Mouse (Mus musculus): Measurements from ENCODE around the gene Polr3gl. TPM values are rescaled to one million over a fixed set of nuclear protein-coding genes. Genes with fewer than 3 reads are reported as not detected.
A peak's percentile ranks its signal among the peaks of the same experiment; 100 is the strongest.

The Polr3gl gene
- polyA plus RNA-seq, 1 experiment from 2014 or later, result 12.9 TPM

GRCm38 (mm10) chr3:96564633-96565032 is 29.3 kb downstream of the Polr3gl start:
- Histone ChIP-seq H3K4me3 (ENCODE audit: low read depth, low read length) (no peak overlapping the region), H3K9ac (replicated peaks) (peak overlapping the region; percentile 23; the same call in 1 of the 2 replicates), H3K36me3 (replicated peaks; ENCODE audit: insufficient read depth, low read length) (peaks cover 19% of the 10 kb centered on the region), H3K4me1 (ENCODE audit: insufficient read depth) (peaks cover 40% of the 10 kb centered on the region), H3K27ac (ENCODE audit: low read depth) (peak overlapping the region; percentile 70), H3K4me2 (ENCODE audit: low read depth, low read length) (peak overlapping the region; percentile 48), H3K9me3 (ENCODE audit: low read length) (no peaks in the 10 kb centered on the region), H3K27me3 (ENCODE audit: insufficient read depth, low read length) (no peaks in the 10 kb centered on the region)
- ATAC-seq, result no peak
- peak; percentile 56 for DNase-seq
- TF ChIP-seq EP300 (IDR thresholded peaks at IDR 0.05; ENCODE audit: low read depth) (peak; percentile 57; the same call in 1 of the 2 replicates), CTCF (IDR thresholded peaks at IDR 0.05; ENCODE audit: low read depth) (no peak)
- 23% methylated on average over 7 of the region's 7 CpGs for WGBS (ENCODE audit: insufficient replicate concordance)

GRCm38 (mm10) chr3:96563911-96564632 is 29.9 kb downstream of the Polr3gl start:
- Histone ChIP-seq H3K9ac (replicated peaks) (peak overlapping the region; percentile 23; the same call in 1 of the 2 replicates), H3K36me3 (replicated peaks; ENCODE audit: insufficient read depth, low read length) (peaks cover 25% of the 10 kb centered on the region), H3K4me1 (ENCODE audit: insufficient read depth) (peaks cover 38% of the 10 kb centered on the region), H3K27ac (ENCODE audit: low read depth) (peak overlapping the region; percentile 70), H3K27me3 (ENCODE audit: insufficient read depth, low read length) (no peaks in the 10 kb centered on the region), H3K4me3 (ENCODE audit: low read depth, low read length) (no peak overlapping the region), H3K9me3 (ENCODE audit: low read length) (no peaks in the 10 kb centered on the region), H3K4me2 (ENCODE audit: low read depth, low read length) (peak overlapping the region; percentile 48)
- 33% methylated on average over 10 of the region's 10 CpGs for WGBS (ENCODE audit: insufficient replicate concordance)
- TF ChIP-seq EP300 (IDR thresholded peaks at IDR 0.05; ENCODE audit: low read depth), result no peak
- no peak for TF ChIP-seq CTCF (IDR thresholded peaks at IDR 0.05; ENCODE audit: low read depth)
- DNase-seq (no peak), ATAC-seq (no peak)

GRCm38 (mm10) chr3:96563267-96563666 is 30.7 kb downstream of the Polr3gl start:
- DNase-seq, result no peak
- Histone ChIP-seq H3K4me2 (ENCODE audit: low read depth, low read length) (no peak overlapping the region), H3K36me3 (replicated peaks; ENCODE audit: insufficient read depth, low read length) (peaks cover 25% of the 10 kb centered on the region), H3K4me1 (ENCODE audit: insufficient read depth) (peaks cover 38% of the 10 kb centered on the region), H3K4me3 (ENCODE audit: low read depth, low read length) (no peak overlapping the region), H3K9ac (replicated peaks) (no peak overlapping the region), H3K27ac (ENCODE audit: low read depth) (peak overlapping the region; percentile 70), H3K9me3 (ENCODE audit: low read length) (no peaks in the 10 kb centered on the region), H3K27me3 (ENCODE audit: insufficient read depth, low read length) (no peaks in the 10 kb centered on the region)
- no peak for TF ChIP-seq CTCF (IDR thresholded peaks at IDR 0.05; ENCODE audit: low read depth)
- no peak for TF ChIP-seq EP300 (IDR thresholded peaks at IDR 0.05; ENCODE audit: low read depth)
- 64% methylated on average over 8 of the region's 8 CpGs for WGBS (ENCODE audit: insufficient replicate concordance)
- no peak for ATAC-seq

GRCm38 (mm10) chr3:96561946-96562681 is 31.9 kb downstream of the Polr3gl start:
- peak; percentile 70 for DNase-seq
- Histone ChIP-seq H3K4me2 (ENCODE audit: low read depth, low read length) (peak overlapping the region; percentile 70), H3K27ac (ENCODE audit: low read depth) (peak overlapping the region; percentile 70), H3K36me3 (replicated peaks; ENCODE audit: insufficient read depth, low read length) (peaks cover 25% of the 10 kb centered on the region), H3K9me3 (ENCODE audit: low read length) (no peaks in the 10 kb centered on the region), H3K9ac (replicated peaks) (peak overlapping the region; percentile 38), H3K27me3 (ENCODE audit: insufficient read depth, low read length) (no peaks in the 10 kb centered on the region), H3K4me1 (ENCODE audit: insufficient read depth) (peaks cover 32% of the 10 kb centered on the region), H3K4me3 (ENCODE audit: low read depth, low read length) (peak overlapping the region; percentile 91)
- peak; percentile 28 for ATAC-seq
- WGBS (ENCODE audit: insufficient replicate concordance), result 45% methylated on average over 10 of the region's 10 CpGs
- TF ChIP-seq EP300 (IDR thresholded peaks at IDR 0.05; ENCODE audit: low read depth) (no peak; the same call in 1 of the 2 replicates), CTCF (IDR thresholded peaks at IDR 0.05; ENCODE audit: low read depth) (no peak)

- Histone ChIP-seq H3K4me3 (ENCODE audit: low read depth, low read length) (peak overlapping the region; percentile 91), H3K9me3 (ENCODE audit: low read length) (no peaks in the 10 kb centered on the region), H3K36me3 (replicated peaks; ENCODE audit: insufficient read depth, low read length) (peaks cover 25% of the 10 kb centered on the region), H3K4me2 (ENCODE audit: low read depth, low read length) (peak overlapping the region; percentile 70), H3K9ac (replicated peaks) (peak overlapping the region; percentile 98), H3K27ac (ENCODE audit: low read depth) (peak overlapping the region; percentile 99), H3K4me1 (ENCODE audit: insufficient read depth) (peaks cover 22% of the 10 kb centered on the region), H3K27me3 (ENCODE audit: insufficient read depth, low read length) (no peaks in the 10 kb centered on the region)
- ATAC-seq (peak; percentile 12), DNase-seq (peak; percentile 58)
- TF ChIP-seq EP300 (IDR thresholded peaks at IDR 0.05; ENCODE audit: low read depth) (0 out of 2 replicates have a peak, but pooled peaks have one; percentile 9), CTCF (IDR thresholded peaks at IDR 0.05; ENCODE audit: low read depth) (no peak)
- 52% methylated on average over 9 of the region's 9 CpGs for WGBS (ENCODE audit: insufficient replicate concordance)
Observed at GRCm38 (mm10) chr3:96560881-96561668, 32.9 kb downstream of the Polr3gl start.
